In the genomic region with DNA sequence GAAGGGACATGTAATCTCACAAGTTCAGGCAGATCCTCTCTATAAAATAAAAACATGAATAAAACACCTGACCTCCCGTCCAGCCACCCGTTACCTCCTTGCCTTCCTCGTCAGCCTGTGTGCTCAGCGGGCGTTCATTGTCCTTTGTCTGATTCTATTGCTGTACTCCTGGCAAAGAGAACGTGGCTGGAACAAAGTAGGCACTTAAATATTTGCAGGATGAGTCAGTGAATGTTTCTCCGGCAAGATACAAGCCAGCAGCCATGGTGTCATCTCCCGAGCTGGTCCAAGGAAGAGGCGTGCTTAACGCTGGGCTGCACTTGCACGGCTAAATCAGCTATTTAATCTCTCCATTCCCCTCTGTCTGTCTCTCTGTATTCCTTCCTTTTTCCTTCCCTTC, we compare ENCODE assay signal across 8 mouse cellular contexts. TPM values are rescaled to one million over a fixed set of nuclear protein-coding genes. Genes with fewer than 3 reads are reported as not detected.
DNase-seq lines count a peak whose midpoint lies in the region; TF ChIP-seq lines count a peak whose summit lies in the region.

No protein-coding gene starts in this region.

- no peak for TF ChIP-seq POLR2A in lung, adult 2 months (IDR thresholded peaks at IDR 0.05; ENCODE audit: borderline replicate concordance, extremely low read depth, low read depth, low read length)
- no peak for TF ChIP-seq POLR2A in olfactory bulb, adult 2 months (IDR thresholded peaks at IDR 0.05; ENCODE audit: insufficient read depth, low read depth, low read length)

- H3K27ac ChIP-seq in olfactory bulb, adult 2 months (ENCODE audit: insufficient read depth, low read depth, low read length): peak overlapping the region; percentile 56

- peak; percentile 11 for DNase-seq in embryo, embryonic 11 days
- no peak for DNase-seq in embryo, embryonic 10 days (ENCODE audit: low spot score)
- DNase-seq in lung, postnatal 14 days: peak; percentile 4
- no peak for DNase-seq in lung, adult 2 months
- peak; percentile 50 for DNase-seq in gonadal fat pad, adult 2 months (ENCODE audit: low read depth)
- no peak for DNase-seq in ovary, postnatal 10 days (ENCODE audit: low spot score)
- DNase-seq in cerebellum, adult 11 months: no peak

- TF ChIP-seq CTCF in lung, adult 2 months (IDR thresholded peaks at IDR 0.05; ENCODE audit: insufficient read depth, low read length): no peak
- TF ChIP-seq CTCF in olfactory bulb, adult 2 months (IDR thresholded peaks at IDR 0.05; ENCODE audit: insufficient read depth, low read depth, low read length): no peak

- WGBS in lung, adult 2 months: 50% methylated on average over 11 of the region's 11 CpGs
- WGBS in olfactory bulb, adult 2 months: 18% methylated on average over 11 of the region's 11 CpGs

- no peaks in the 10 kb centered on the region for H3K4me1 ChIP-seq in lung, adult 2 months (ENCODE audit: control insufficient read depth, insufficient read depth, low read length)
- peaks cover 10% of the 10 kb centered on the region for H3K4me1 ChIP-seq in olfactory bulb, adult 2 months (ENCODE audit: control insufficient read depth, insufficient read depth, low read length)

- no peak overlapping the region for H3K4me3 ChIP-seq in lung, adult 2 months (replicated peaks; ENCODE audit: extremely low read depth, low read depth, low read length)
- no peak overlapping the region for H3K4me3 ChIP-seq in olfactory bulb, adult 2 months (ENCODE audit: insufficient read depth, low read depth, low read length)

RNA-seq across cellular contexts. Expression of gene Slc25a31, which starts 26.3 kb away (rescaled TPM):
- 0.17 and 0.18 TPM in 2 replicates for polyA plus RNA-seq in lung, adult 2 months (2012; rRNA removed)
- polyA plus RNA-seq in gonadal fat pad, adult 2 months (2012; rRNA removed): 0.15 and 0.27 TPM in 2 replicates
- polyA plus RNA-seq in olfactory bulb, adult 2 months (2012; ENCODE audit: insufficient read depth, insufficient read length, low replicate concordance, missing spikeins): not detected in 2 replicates

Comparison
In these comparisons a context has a peak if more than half of its experiments do, and no peak if none do; other contexts are left out.
1. DNase-seq: peak in embryo, embryonic 11 days (single experiment), lung, postnatal 14 days (single experiment) and gonadal fat pad, adult 2 months (single experiment); none in embryo, embryonic 10 days (single experiment), lung, adult 2 months (single experiment), ovary, postnatal 10 days (single experiment) and cerebellum, adult 11 months (single experiment).